Mouse (Mus musculus) bone marrow, adult 2 months (tissue): Measurements from ENCODE around the gene Troap.

ENCODE experiments used
- CTCF ChIP-seq: fragments of 200-500 bp; IDR thresholded peaks from 2 replicates; pipeline ENCODE4 v1.5.1; 2011; ENCODE audit warnings: low read length, control low read depth; ENCODE audit not compliant: control insufficient read depth, insufficient read depth
- POLR2A ChIP-seq: fragments of 200-500 bp; IDR thresholded peaks from 2 replicates; pipeline ENCODE4 v1.6.1; 2011; ENCODE audit warnings: low read depth, mild to moderate bottlenecking, control low read depth, low read length, borderline replicate concordance; ENCODE audit not compliant: control insufficient read depth

GRCm38 (mm10) chr15:99082322-99082721 lies 7.9 kb downstream of the Troap start:
- TF ChIP-seq POLR2A (no peak), CTCF (no peak)
